Mouse (Mus musculus) erythroblast, embryonic 14.5 days (primary cell): ENCODE results near the gene Sars.

ENCODE experiments used
- GATA1 ChIP-seq: IDR thresholded peaks from 2 replicates; pipeline ENCODE4 v1.6.1; 2012; ENCODE audit warnings: low read length, inconsistent platforms, mixed read lengths
- TAL1 ChIP-seq: IDR thresholded peaks from 3 replicates; pipeline ENCODE4 v1.6.1; 2012; ENCODE audit warnings: low read length, inconsistent platforms, mixed read lengths

DNA sequence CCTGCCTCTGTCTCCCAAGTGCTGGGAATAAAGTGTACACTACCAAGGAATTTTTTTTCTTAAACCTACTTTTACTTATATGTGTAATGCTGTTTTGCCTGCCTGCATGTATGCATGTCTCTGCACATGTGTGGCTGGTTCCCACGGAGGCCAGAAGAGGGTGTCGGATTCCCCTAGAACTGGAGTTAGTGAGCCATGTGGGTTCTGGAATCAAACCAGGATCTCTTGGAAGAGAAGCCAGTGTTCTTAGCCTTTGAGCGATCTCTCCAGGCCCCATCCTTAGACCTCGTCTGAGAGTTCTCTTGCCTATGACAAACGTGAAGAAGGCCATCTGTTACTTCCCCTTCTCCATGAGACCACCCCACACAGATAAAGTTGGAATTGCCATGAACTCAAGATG, 30.5 kb upstream of the Sars start:
- TF ChIP-seq GATA1 (no peak), TAL1 (no peak)
